Mouse (Mus musculus): ENCODE measurements at regions not wholly inside any gene's neighbourhood (a gene's known extent, or its start where the extent isn't known, plus 50 kb on each side); places are given as distances from the start of the nearest gene placed in this dataset.

GRCm38 (mm10) chr19:6644871-6645270 lies 102.0 kb upstream of the Slc22a12 start:
- no peak for DNase-seq

- no peak for DNase-seq
Observed at GRCm38 (mm10) chr19:6639681-6640080, 96.8 kb upstream of the Slc22a12 start.

- peak; percentile 32 for DNase-seq
Observed at GRCm38 (mm10) chr19:6633400-6633799, 90.6 kb upstream of the Slc22a12 start.

GRCm38 (mm10) chr19:6631817-6632216 lies 89.0 kb upstream of the Slc22a12 start:
- DNase-seq: no peak

GRCm38 (mm10) chr19:6630613-6630940 lies 87.7 kb upstream of the Slc22a12 start:
- no peak for DNase-seq

- no peak for DNase-seq
Observed at GRCm38 (mm10) chr19:6629911-6630612, 87.2 kb upstream of the Slc22a12 start.

GRCm38 (mm10) chr19:6625574-6625973 lies 82.7 kb upstream of the Slc22a12 start:
- DNase-seq: no peak

- DNase-seq: no peak
Observed at GRCm38 (mm10) chr19:6621023-6621422, 78.2 kb upstream of the Slc22a12 start.

- DNase-seq: no peak
Observed at GRCm38 (mm10) chr19:6619546-6619945, 76.7 kb upstream of the Slc22a12 start.

- no peak for DNase-seq
Observed at GRCm38 (mm10) chr19:6616659-6617058, 73.8 kb upstream of the Slc22a12 start.

GRCm38 (mm10) chr19:6612441-6612840 lies 69.6 kb upstream of the Slc22a12 start:
- no peak for DNase-seq

- DNase-seq: no peak
Observed at GRCm38 (mm10) chr19:6611921-6612320, 69.1 kb upstream of the Slc22a12 start.

GRCm38 (mm10) chr19:6610715-6611114 lies 67.9 kb upstream of the Slc22a12 start:
- no peak for DNase-seq

- peak; percentile 23 for DNase-seq
Observed at GRCm38 (mm10) chr19:6610051-6610450, 67.2 kb upstream of the Slc22a12 start.

- DNase-seq: no peak
Observed at GRCm38 (mm10) chr19:6607501-6607900, 64.7 kb upstream of the Slc22a12 start.

- no peak for DNase-seq
Observed at GRCm38 (mm10) chr19:6606667-6607066, 63.8 kb upstream of the Slc22a12 start.

- no peak for DNase-seq
Observed at GRCm38 (mm10) chr19:6604702-6605101, 61.9 kb upstream of the Slc22a12 start.

- DNase-seq: no peak
Observed at GRCm38 (mm10) chr19:6600873-6601530, 58.2 kb upstream of the Slc22a12 start.

- no peak for DNase-seq
Observed at GRCm38 (mm10) chr19:6599281-6599680, 56.4 kb upstream of the Slc22a12 start.

- DNase-seq: no peak
Observed at GRCm38 (mm10) chr19:6598186-6598585, 55.4 kb upstream of the Slc22a12 start.

- no peak for DNase-seq
Observed at GRCm38 (mm10) chr19:6595801-6596200, 53.0 kb upstream of the Slc22a12 start.
